Comparison of ENCODE assay signal across 12 mouse cellular contexts in genomic region chr15:84775421-84776174, GRCm38 (mm10). TPM values are rescaled to one million over a fixed set of nuclear protein-coding genes. Genes with fewer than 3 reads are reported as not detected.
DNase-seq lines count a peak whose midpoint lies in the region; ATAC-seq and TF ChIP-seq lines count a peak whose summit lies in the region.
"Had no signal": no experiment of that assay in that cellular context is flagged by ENCODE, and none has a peak within 500 bp of the region (broad histone marks: within the 10 kb centered on the region; RNA-seq: fewer than 3 reads in every experiment).

No protein-coding gene starts in this region.

- 0 out of 2 replicates have a peak overlapping the region, but pooled peaks have one; percentile 4 for H3K4me3 ChIP-seq in forebrain, embryonic 13.5 days
- no peak overlapping the region for H3K4me3 ChIP-seq in midbrain, embryonic 12.5 days
- no peak overlapping the region for H3K4me3 ChIP-seq in intestine, postnatal 0 days (ENCODE audit: low read depth, low read length)

- 16% methylated on average over 20 of the region's 20 CpGs for WGBS in forebrain, embryonic 13.5 days
- 19% methylated on average over 20 of the region's 20 CpGs for WGBS in midbrain, embryonic 12.5 days
- 57% methylated on average over 20 of the region's 20 CpGs for WGBS in intestine, postnatal 0 days

- no peaks in the 10 kb centered on the region for H3K9me3 ChIP-seq in forebrain, embryonic 13.5 days (replicated peaks)
- no peaks in the 10 kb centered on the region for H3K9me3 ChIP-seq in midbrain, embryonic 12.5 days
- no peaks in the 10 kb centered on the region for H3K9me3 ChIP-seq in intestine, postnatal 0 days (ENCODE audit: control insufficient read depth)

- H3K9ac ChIP-seq in forebrain, embryonic 13.5 days: peak overlapping the region; percentile 52
- H3K9ac ChIP-seq in midbrain, embryonic 12.5 days (replicated peaks): 0 out of 2 replicates have a peak overlapping the region, but pooled peaks have one; percentile 25
- no peak overlapping the region for H3K9ac ChIP-seq in intestine, postnatal 0 days (ENCODE audit: low read depth, low read length)
- H3K9ac ChIP-seq: liver, embryonic 14.5 days had no signal

- DNase-seq in frontal cortex, postnatal 36 days (ENCODE audit: low spot score in 2 of 2): no peak
- DNase-seq in MN1 (ENCODE audit: low spot score): peak; percentile 72
- DNase-seq in adrenal gland, adult (ENCODE audit: inconsistent age in 2 of 2, low spot score in 1 of 2): no peak
- DNase-seq in frontal cortex, postnatal 14 days (ENCODE audit: low spot score in 2 of 2): no peak
- DNase-seq: adrenal gland, adult 8-10 months had no signal

- H3K36me3 ChIP-seq in forebrain, embryonic 13.5 days (ENCODE audit: poor library complexity, severe bottlenecking): no peaks in the 10 kb centered on the region
- H3K36me3 ChIP-seq in midbrain, embryonic 12.5 days: no peaks in the 10 kb centered on the region
- no peaks in the 10 kb centered on the region for H3K36me3 ChIP-seq in intestine, postnatal 0 days (ENCODE audit: control insufficient read depth, insufficient read depth)

- no peak for TF ChIP-seq CTCF in intestine, postnatal 0 days (IDR thresholded peaks at IDR 0.05; ENCODE audit: low read depth)

- H3K27me3 ChIP-seq in forebrain, embryonic 13.5 days: no peaks in the 10 kb centered on the region
- peaks cover 6% of the 10 kb centered on the region for H3K27me3 ChIP-seq in midbrain, embryonic 12.5 days
- no peaks in the 10 kb centered on the region for H3K27me3 ChIP-seq in intestine, postnatal 0 days (replicated peaks; ENCODE audit: control insufficient read depth, insufficient read depth, low read length)

- peak overlapping the region; percentile 47 for H3K4me2 ChIP-seq in forebrain, embryonic 13.5 days
- peak overlapping the region; percentile 42 for H3K4me2 ChIP-seq in midbrain, embryonic 12.5 days (replicated peaks)
- no peak overlapping the region for H3K4me2 ChIP-seq in intestine, postnatal 0 days (replicated peaks; ENCODE audit: low read depth)

- peak overlapping the region; percentile 59; the same call in 1 of the 2 replicates for H3K27ac ChIP-seq in forebrain, embryonic 13.5 days
- H3K27ac ChIP-seq in midbrain, embryonic 12.5 days (replicated peaks): peak overlapping the region; percentile 71
- H3K27ac ChIP-seq in intestine, postnatal 0 days (ENCODE audit: low read depth, low read length): no peak overlapping the region
- H3K27ac ChIP-seq: liver, embryonic 14.5 days had no signal

- peaks cover 34% of the 10 kb centered on the region for H3K4me1 ChIP-seq in forebrain, embryonic 13.5 days
- peaks cover 22% of the 10 kb centered on the region for H3K4me1 ChIP-seq in midbrain, embryonic 12.5 days
- H3K4me1 ChIP-seq in intestine, postnatal 0 days (replicated peaks; ENCODE audit: control insufficient read depth, insufficient read depth, low read length): no peaks in the 10 kb centered on the region

- peak; percentile 8; the same call in 1 of the 2 replicates for ATAC-seq in frontal cortex, adult (ENCODE audit: low TSS enrichment)
- ATAC-seq in forebrain, embryonic 13.5 days: peak; percentile 52; the same call in 1 of the 2 replicates
- ATAC-seq in midbrain, embryonic 12.5 days (ENCODE audit: low FRiP score, low read depth): peak; percentile 47; the same call in 1 of the 2 replicates
- no peak for ATAC-seq in intestine, postnatal 0 days
- ATAC-seq: CD4-positive, CD25-positive, alpha-beta regulatory T cell, adult 4 months; inflammation-experienced regulatory T-cells, adult 6 months had no signal

RNA-seq across cellular contexts. Expression of gene Arhgap8, which starts 55.7 kb away (rescaled TPM):
- 0.11 and 0.34 TPM in 2 replicates for polyA plus RNA-seq in forebrain, embryonic 13.5 days (2015; fragmentation: Nextera tagmentation; extraction: Ambion mirVana)
- 0.69 and 1.4 TPM in 2 replicates for polyA plus RNA-seq in midbrain, embryonic 12.5 days (2016; fragmentation: Nextera tagmentation; extraction: Ambion mirVana)
- 10.6 and 11.2 TPM in 2 replicates for polyA plus RNA-seq in intestine, postnatal 0 days (2015; fragmentation: Nextera tagmentation; extraction: Ambion mirVana)
- polyA plus RNA-seq: CD4-positive, CD25-positive, alpha-beta regulatory T cell, adult 4 months had no signal
